Mouse (Mus musculus) liver, embryonic 12.5 days (tissue): Measurements from ENCODE around the gene Rasa3. TPM values are rescaled to one million over a fixed set of nuclear protein-coding genes. Genes with fewer than 3 reads are reported as not detected.

Source experiments
- ATAC-seq: fragments of 200-750 bp; cut with Nextera tagmentation; 2 replicates; pipeline ENCODE4 v1.8.0; 2017; ENCODE audit warnings: moderate number of reproducible peaks, mild to moderate bottlenecking, moderate library complexity
- H3K27ac ChIP-seq: fragments of 300-500 bp; sonication (generic); 2 replicates; pipeline ENCODE4 v1.5.1; 2016; ENCODE audit warnings: mild to moderate bottlenecking
- H3K27me3 ChIP-seq: fragments of 300-500 bp; sonication (generic); replicated peaks from 2 replicates; pipeline ENCODE4 v1.6.1; 2016; ENCODE audit warnings: mild to moderate bottlenecking, moderate library complexity
- H3K36me3 ChIP-seq: fragments of 300-500 bp; sonication (generic); 2 replicates; pipeline ENCODE4 v1.6.1; 2016; ENCODE audit warnings: mild to moderate bottlenecking, moderate library complexity
- H3K4me1 ChIP-seq: fragments of 300-500 bp; sonication (generic); 2 replicates; pipeline ENCODE4 v1.6.1; 2016
- H3K4me2 ChIP-seq: fragments of 300-500 bp; sonication (generic); 2 replicates; pipeline ENCODE4 v1.6.1; 2016; ENCODE audit warnings: mild to moderate bottlenecking, moderate library complexity
- H3K4me3 ChIP-seq: fragments of 300-500 bp; sonication (generic); 2 replicates; pipeline ENCODE4 v1.5.1; 2016; ENCODE audit warnings: mild to moderate bottlenecking, moderate library complexity
- H3K9ac ChIP-seq: fragments of 300-500 bp; sonication (generic); 2 replicates; pipeline ENCODE4 v1.6.1; 2016; ENCODE audit warnings: mild to moderate bottlenecking, moderate library complexity
- H3K9me3 ChIP-seq: fragments of 300-500 bp; sonication (generic); replicated peaks from 2 replicates; pipeline ENCODE4 v1.6.1; 2016; ENCODE audit warnings: mild to moderate bottlenecking, moderate library complexity
- WGBS: fragments of 180-500 bp; shearing (Covaris S2); methylation state at CpG from one replicate; pipeline ENCODE4 v1.1.7; 2016; ENCODE audit not compliant: insufficient replicate concordance; 5-methylcytosine and 5-hydroxymethylcytosine counted together
- polyA plus RNA-seq: library from polyadenylated mRNA; unstranded; fragments of >200 nt; fragmentation: Nextera tagmentation; extraction: Ambion mirVana; gene quantifications from 2 replicates; pipeline ENCODE4 v1.2.1, GENCODE M21; 2016

Rasa3 gene
- polyA plus RNA-seq, 1 experiment from 2014 or later: 30.8 TPM

DNA sequence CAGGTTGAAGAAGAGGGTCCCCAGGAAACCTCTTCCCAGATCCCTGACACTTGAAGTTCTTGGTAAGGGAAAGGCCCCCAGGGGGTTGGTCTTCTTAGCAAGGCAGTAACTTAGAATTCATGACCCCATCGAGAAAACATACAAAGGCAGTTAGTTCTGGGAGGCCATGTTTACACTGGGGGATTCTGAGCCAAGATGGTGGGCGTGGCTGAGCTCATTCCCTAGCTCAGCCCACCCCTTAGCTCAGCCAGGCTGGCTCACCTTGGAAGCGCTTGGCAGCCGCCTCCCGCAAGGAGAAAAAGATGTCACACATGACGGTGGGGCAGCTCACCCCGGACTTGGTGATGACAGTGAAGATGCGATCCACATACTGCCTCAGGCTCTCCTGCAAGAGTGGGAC lies 92.8 kb downstream of the Rasa3 start:
- Histone ChIP-seq H3K36me3 (peaks cover 68% of the 10 kb centered on the region), H3K4me1 (peaks cover 12% of the 10 kb centered on the region), H3K9ac (no peak overlapping the region), H3K9me3 (no peaks in the 10 kb centered on the region; the same call in 1 of the 2 replicates), H3K4me2 (no peak overlapping the region), H3K27me3 (no peaks in the 10 kb centered on the region), H3K4me3 (no peak overlapping the region), H3K27ac (no peak overlapping the region)
- ATAC-seq: no peak
- 77% methylated on average over 8 of the region's 8 CpGs for WGBS

DNA sequence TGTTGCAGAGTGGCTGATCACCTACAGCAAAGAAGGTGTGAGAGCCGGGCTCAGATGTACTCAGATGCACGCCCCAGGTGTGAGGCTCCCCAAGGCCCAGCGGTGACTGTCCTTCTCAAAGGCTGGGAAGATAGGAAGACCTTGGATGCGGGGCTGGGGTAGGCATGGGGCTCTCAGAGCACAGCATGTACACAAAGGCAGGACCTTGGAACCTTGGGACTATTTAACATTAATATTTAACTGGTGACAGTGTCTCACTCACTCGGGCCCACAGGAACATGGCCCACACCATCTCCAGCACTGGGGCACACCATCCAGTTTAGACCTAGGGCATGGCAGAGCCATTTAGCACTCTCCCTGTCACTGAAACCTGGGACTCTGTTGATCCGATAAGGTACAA lies 99.5 kb downstream of the Rasa3 start:
- Histone ChIP-seq H3K27me3 (no peaks in the 10 kb centered on the region), H3K36me3 (peaks cover 91% of the 10 kb centered on the region), H3K27ac (no peak overlapping the region), H3K4me1 (no peaks in the 10 kb centered on the region), H3K9me3 (no peaks in the 10 kb centered on the region; the same call in 1 of the 2 replicates), H3K4me2 (no peak overlapping the region), H3K9ac (no peak overlapping the region), H3K4me3 (no peak overlapping the region)
- WGBS: 80% methylated on average over 6 of the region's 6 CpGs
- peak; percentile 36; the same call in 1 of the 2 replicates for ATAC-seq

DNA sequence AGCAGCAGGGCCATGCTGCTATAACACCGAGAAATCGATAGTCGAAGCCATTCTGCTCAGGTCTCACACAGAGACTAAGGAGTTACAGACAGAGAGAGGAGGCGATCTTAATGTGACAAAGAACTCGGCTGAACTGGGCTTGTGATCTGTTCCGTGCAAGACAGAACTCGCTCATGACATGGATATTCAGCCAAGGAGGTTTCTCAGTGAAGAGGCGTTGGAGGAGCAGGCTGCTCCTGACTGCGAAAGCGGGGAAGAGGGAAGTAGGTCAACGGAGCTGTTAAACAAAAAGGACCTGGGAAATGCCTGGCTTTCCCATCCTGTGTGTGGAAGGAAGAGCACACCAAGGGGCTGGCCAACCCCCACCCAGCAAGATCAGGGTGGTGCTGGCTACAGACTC lies 105.4 kb downstream of the Rasa3 start:
- 83% methylated on average over 11 of the region's 11 CpGs for WGBS
- Histone ChIP-seq H3K27ac (no peak overlapping the region), H3K36me3 (peaks cover 57% of the 10 kb centered on the region), H3K9me3 (no peaks in the 10 kb centered on the region), H3K27me3 (no peaks in the 10 kb centered on the region), H3K9ac (no peak overlapping the region), H3K4me2 (no peak overlapping the region), H3K4me3 (no peak overlapping the region), H3K4me1 (no peaks in the 10 kb centered on the region)
- ATAC-seq: no peak

- Histone ChIP-seq H3K36me3 (no peaks in the 10 kb centered on the region), H3K27me3 (no peaks in the 10 kb centered on the region)
- no peak for ATAC-seq
Measured at GRCm38 (mm10) chr8:13562118-13562517, 115.3 kb downstream of the Rasa3 start, which contains the start of gene 1700029H14Rik. Gene 1700029H14Rik (minus strand): TSS chr8:13562461.

DNA sequence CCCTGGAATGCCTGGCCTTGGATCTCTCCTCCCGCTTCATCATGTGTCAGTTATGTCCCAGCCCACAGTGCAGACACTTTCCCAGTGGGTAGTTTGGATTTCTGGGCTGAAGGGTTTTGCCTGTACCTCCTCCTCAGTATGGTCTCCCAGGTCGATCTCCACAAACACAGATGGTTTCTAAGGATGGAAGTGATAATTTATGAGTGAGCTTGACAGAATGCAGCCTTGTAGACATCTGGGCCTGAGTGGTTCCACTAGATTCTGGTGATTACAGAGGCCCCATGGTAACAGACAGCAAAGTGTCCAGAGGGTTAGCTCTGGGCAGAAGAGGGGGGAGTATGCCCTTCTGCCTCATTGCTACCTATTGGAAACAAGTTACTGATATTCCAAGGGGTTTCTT lies 119.9 kb downstream of the Rasa3 start:
- H3K4me3 ChIP-seq: no peak overlapping the region
- H3K9ac ChIP-seq: no peak overlapping the region
- H3K9me3 ChIP-seq: no peaks in the 10 kb centered on the region
- ATAC-seq: no peak
- WGBS: 64% methylated on average over 2 of the region's 2 CpGs
- H3K27ac ChIP-seq: no peak overlapping the region
- H3K4me1 ChIP-seq: no peaks in the 10 kb centered on the region
- no peak overlapping the region for H3K4me2 ChIP-seq
- no peaks in the 10 kb centered on the region for H3K36me3 ChIP-seq
- H3K27me3 ChIP-seq: no peaks in the 10 kb centered on the region

More at GRCm38 (mm10) chr8:13562118-13562517, 115.3 kb downstream of the Rasa3 start, which contains the start of gene 1700029H14Rik:
- Histone ChIP-seq H3K4me2 (no peak within 1 kb of the TSS), H3K27ac (no peak within 1 kb of the TSS), H3K4me3 (no peak within 1 kb of the TSS), H3K4me1 (no peaks in the 10 kb centered on the region), H3K9ac (no peak within 1 kb of the TSS), H3K9me3 (no peaks in the 10 kb centered on the region)
- 38% methylated on average over 13 of the region's 13 CpGs for WGBS

DNA sequence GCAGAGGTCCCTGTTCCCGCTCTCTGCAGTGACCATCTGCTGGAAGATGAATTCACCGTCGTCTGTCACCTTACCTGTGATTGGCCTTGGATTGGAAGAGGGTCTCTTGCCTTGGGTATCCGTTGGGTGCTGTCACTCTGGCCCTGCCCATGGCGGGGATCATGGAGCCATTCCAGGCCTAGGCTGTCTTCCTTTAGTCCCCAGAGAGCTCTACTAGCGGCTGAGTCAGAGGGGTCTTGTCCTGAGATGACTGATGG lies 125.9 kb downstream of the Rasa3 start:
- H3K9me3 ChIP-seq: no peaks in the 10 kb centered on the region
- no peak overlapping the region for H3K27ac ChIP-seq
- ATAC-seq: no peak
- no peak overlapping the region for H3K9ac ChIP-seq
- H3K4me2 ChIP-seq: no peak overlapping the region
- no peaks in the 10 kb centered on the region for H3K36me3 ChIP-seq
- 80% methylated on average over 6 of the region's 6 CpGs for WGBS
- H3K27me3 ChIP-seq: 0 out of 2 replicates have a peak, but pooled peaks cover 6% of the 10 kb centered on the region
- no peak overlapping the region for H3K4me3 ChIP-seq
- no peaks in the 10 kb centered on the region for H3K4me1 ChIP-seq

DNA sequence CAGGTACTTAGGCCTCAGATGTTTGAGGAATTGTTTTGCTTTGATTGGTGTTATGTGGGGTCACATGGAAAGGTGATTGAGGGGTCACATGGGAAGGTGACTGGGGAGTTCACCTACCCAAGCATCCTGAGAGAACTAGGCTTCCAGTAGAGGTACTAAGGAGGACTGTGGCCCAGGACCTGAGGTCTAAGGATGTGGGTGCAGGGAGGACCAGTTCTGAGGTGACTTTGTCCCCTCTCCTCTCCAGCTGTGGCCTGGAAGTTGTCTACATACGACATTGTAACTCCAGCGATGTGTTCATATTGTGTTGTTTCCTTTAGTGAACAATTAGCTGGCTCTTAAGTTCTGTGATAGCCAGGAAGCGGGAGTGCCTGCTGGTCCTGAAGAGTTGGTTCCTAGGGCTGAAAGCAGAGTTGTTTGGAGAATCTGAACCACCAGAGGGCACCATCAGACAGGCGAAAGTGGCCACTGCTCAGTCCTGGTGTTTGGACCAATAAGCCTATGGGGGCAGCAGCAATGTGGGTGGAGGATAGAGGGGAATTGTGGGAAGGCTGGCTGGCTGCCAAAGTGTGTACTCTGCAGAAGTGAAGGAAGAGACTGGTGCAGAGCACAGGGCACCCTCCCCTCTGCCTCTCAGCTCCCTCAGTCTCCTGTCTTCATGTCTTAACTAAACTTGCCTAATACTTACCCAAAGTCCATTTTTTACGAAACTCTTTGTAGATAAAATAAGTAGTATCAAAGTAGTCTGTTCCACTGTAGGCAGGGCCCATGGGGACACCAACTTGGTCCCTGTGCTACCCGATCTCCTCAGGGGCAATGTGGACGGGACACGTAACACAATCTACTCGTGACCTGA lies 126.5 kb downstream of the Rasa3 start:
- Histone ChIP-seq H3K4me3 (no peak overlapping the region), H3K27ac (no peak overlapping the region), H3K9me3 (no peaks in the 10 kb centered on the region), H3K4me2 (no peak overlapping the region), H3K27me3 (0 out of 2 replicates have a peak, but pooled peaks cover 6% of the 10 kb centered on the region), H3K4me1 (no peaks in the 10 kb centered on the region), H3K36me3 (no peaks in the 10 kb centered on the region), H3K9ac (no peak overlapping the region)
- peak; percentile 73 for ATAC-seq
- 53% methylated on average over 9 of the region's 9 CpGs for WGBS

DNA sequence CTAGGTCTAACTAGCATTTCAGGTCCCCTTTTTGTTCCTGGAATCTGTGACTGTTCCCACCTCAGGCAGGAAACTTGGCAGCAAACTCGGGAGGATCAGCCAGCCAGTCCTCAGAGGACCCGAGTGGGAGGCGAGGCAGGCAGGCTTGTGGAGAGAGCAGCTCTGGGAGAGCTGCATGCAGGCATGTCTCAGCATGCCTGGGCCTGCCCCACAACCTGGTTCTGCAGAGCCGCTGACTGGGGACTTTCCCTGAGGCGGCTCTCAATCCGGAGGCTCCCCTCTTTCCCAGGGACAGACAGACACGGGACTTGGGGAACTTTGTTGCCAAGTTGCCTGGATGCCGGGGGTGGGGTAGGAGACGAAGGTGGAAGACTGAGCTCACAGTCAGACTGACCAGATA lies 128.6 kb downstream of the Rasa3 start:
- Histone ChIP-seq H3K4me1 (no peaks in the 10 kb centered on the region), H3K27ac (no peak overlapping the region), H3K36me3 (no peaks in the 10 kb centered on the region), H3K9ac (no peak overlapping the region), H3K27me3 (0 out of 2 replicates have a peak, but pooled peaks cover 6% of the 10 kb centered on the region), H3K4me2 (no peak overlapping the region), H3K9me3 (no peaks in the 10 kb centered on the region), H3K4me3 (no peak overlapping the region)
- WGBS: 37% methylated on average over 9 of the region's 9 CpGs
- no peak for ATAC-seq

DNA sequence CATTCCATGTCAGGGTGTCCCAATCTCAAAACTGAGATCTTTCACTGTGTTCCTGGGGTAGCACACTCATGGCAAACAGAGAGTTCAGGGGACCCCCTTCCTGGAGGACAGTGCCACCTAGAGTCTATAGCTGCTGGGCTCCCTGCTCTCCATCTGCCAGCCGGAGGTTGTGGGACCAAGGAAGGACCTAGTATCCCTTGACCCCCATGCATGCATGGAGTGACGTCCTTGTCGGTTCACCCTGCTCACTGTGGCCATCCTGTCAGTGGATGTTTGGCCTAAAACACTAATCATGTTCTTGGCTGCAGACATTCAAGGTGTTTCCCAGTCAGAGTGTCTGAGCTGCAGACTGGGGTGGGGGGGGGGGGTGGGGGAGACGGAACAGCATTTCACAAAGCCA lies 129.2 kb downstream of the Rasa3 start:
- H3K36me3 ChIP-seq: no peaks in the 10 kb centered on the region
- no peak overlapping the region for H3K27ac ChIP-seq

DNA sequence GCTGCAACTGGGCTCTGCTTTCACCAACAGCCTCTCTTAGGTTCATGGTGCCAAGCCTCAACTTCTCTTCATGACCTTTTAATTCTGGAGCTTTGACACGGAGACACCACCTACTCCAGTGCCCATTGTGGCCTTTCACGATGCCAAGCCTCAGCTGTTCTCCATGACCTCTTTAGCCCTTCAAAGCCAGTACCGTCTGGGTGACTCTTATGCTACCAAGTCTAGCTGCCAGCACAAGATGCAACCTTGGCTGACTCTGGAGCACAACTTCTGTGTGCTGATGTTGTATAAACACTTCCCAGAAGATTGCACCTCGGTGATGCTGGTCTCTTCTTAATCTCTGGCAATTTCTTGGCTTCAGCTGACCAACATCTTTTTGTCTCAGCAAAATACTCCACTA lies 131.0 kb downstream of the Rasa3 start:
- ATAC-seq: no peak
- no peaks in the 10 kb centered on the region for H3K9me3 ChIP-seq
- no peak overlapping the region for H3K4me2 ChIP-seq
- no peak overlapping the region for H3K27ac ChIP-seq
- 0 out of 2 replicates have a peak, but pooled peaks cover 6% of the 10 kb centered on the region for H3K27me3 ChIP-seq
- no peak overlapping the region for H3K4me3 ChIP-seq
- no peak overlapping the region for H3K9ac ChIP-seq
- H3K4me1 ChIP-seq: no peaks in the 10 kb centered on the region
- 67% methylated on average over 4 of the region's 4 CpGs for WGBS
- H3K36me3 ChIP-seq: no peaks in the 10 kb centered on the region

More for the DNA sequence above, 129.2 kb downstream of the Rasa3 start:
- H3K4me2 ChIP-seq: no peak overlapping the region
- H3K9me3 ChIP-seq: no peaks in the 10 kb centered on the region
- H3K9ac ChIP-seq: no peak overlapping the region
- no peak for ATAC-seq
- 35% methylated on average over 4 of the region's 4 CpGs for WGBS
- no peak overlapping the region for H3K4me3 ChIP-seq
- H3K27me3 ChIP-seq: 0 out of 2 replicates have a peak, but pooled peaks cover 6% of the 10 kb centered on the region
- no peaks in the 10 kb centered on the region for H3K4me1 ChIP-seq

GRCm38 (mm10) chr8:13541526-13541925 lies 135.9 kb downstream of the Rasa3 start:
- Histone ChIP-seq H3K27me3 (no peaks in the 10 kb centered on the region), H3K4me3 (no peak overlapping the region), H3K36me3 (no peaks in the 10 kb centered on the region), H3K4me2 (no peak overlapping the region), H3K4me1 (no peaks in the 10 kb centered on the region), H3K9ac (no peak overlapping the region), H3K27ac (no peak overlapping the region), H3K9me3 (no peaks in the 10 kb centered on the region)
- 68% methylated on average over 5 of the region's 5 CpGs for WGBS
- ATAC-seq: no peak

DNA sequence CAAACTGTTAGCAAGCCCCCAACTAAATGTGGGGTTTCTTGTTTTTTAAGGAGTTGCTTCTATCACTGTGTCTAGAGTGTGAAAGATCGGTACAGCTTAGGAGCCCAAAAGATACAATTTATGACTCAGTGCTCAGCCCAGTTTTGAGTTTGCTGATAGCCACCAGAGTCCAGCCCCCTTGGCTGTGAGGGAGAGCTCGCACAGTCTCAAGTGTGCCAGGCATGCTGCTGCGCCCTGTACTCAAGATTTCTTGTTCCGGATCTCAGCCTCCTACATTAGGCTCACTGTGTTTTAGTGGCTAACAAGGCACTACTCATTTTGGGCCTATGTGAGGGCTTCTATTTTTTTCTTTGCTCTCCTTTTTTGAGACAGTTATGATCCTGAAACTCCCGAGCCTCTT lies 137.3 kb downstream of the Rasa3 start:
- no peaks in the 10 kb centered on the region for H3K4me1 ChIP-seq
- no peaks in the 10 kb centered on the region for H3K36me3 ChIP-seq
- no peak overlapping the region for H3K4me3 ChIP-seq
- WGBS: 72% methylated on average over 5 of the region's 5 CpGs
- no peak overlapping the region for H3K4me2 ChIP-seq
- no peak overlapping the region for H3K27ac ChIP-seq
- no peaks in the 10 kb centered on the region for H3K9me3 ChIP-seq
- H3K27me3 ChIP-seq: no peaks in the 10 kb centered on the region
- no peak for ATAC-seq
- H3K9ac ChIP-seq: no peak overlapping the region
